Mouse (Mus musculus): ENCODE measurements around the gene Ackr2. TPM values are rescaled to one million over a fixed set of nuclear protein-coding genes. Genes with fewer than 3 reads are reported as not detected.

Gene Ackr2
- polyA plus RNA-seq, 1 experiment: 0.59 TPM

GRCm38 (mm10) chr9:121916102-121916501 lies 17.9 kb downstream of the Ackr2 start, which contains the start of gene Cyp8b1:
Gene Cyp8b1 (minus strand): TSS chr9:121916305.
- Histone ChIP-seq H3K36me3 (ENCODE audit: control insufficient read depth, insufficient read depth, low read length) (no peaks in the 10 kb centered on the region), H3K4me1 (ENCODE audit: control insufficient read depth, insufficient read depth, low read length) (no peaks in the 10 kb centered on the region), H3K4me3 (ENCODE audit: control insufficient read depth, low read depth, low read length) (no peak within 1 kb of the TSS), H3K27me3 (ENCODE audit: control insufficient read depth, insufficient read depth, low read length) (no peaks in the 10 kb centered on the region), H3K27ac (ENCODE audit: control insufficient read depth, insufficient read depth, low read depth, low read length) (no peak within 1 kb of the TSS)
- TF ChIP-seq POLR2A (IDR thresholded peaks at IDR 0.05; ENCODE audit: control insufficient read depth, low read depth, low read length) (no peak), CTCF (IDR thresholded peaks at IDR 0.05; ENCODE audit: control insufficient read depth, insufficient read depth, insufficient replicate concordance, low read depth, low read length) (no peak)

- Histone ChIP-seq H3K4me3 (ENCODE audit: control insufficient read depth, low read depth, low read length) (no peak overlapping the region), H3K4me1 (ENCODE audit: control insufficient read depth, insufficient read depth, low read length) (no peaks in the 10 kb centered on the region), H3K27ac (ENCODE audit: control insufficient read depth, insufficient read depth, low read depth, low read length) (no peak overlapping the region), H3K36me3 (ENCODE audit: control insufficient read depth, insufficient read depth, low read length) (no peaks in the 10 kb centered on the region), H3K27me3 (ENCODE audit: control insufficient read depth, insufficient read depth, low read length) (no peaks in the 10 kb centered on the region)
- no peak for TF ChIP-seq POLR2A (IDR thresholded peaks at IDR 0.05; ENCODE audit: control insufficient read depth, low read depth, low read length)
Observed at GRCm38 (mm10) chr9:121919027-121919501, 20.9 kb downstream of the Ackr2 start.

- H3K27me3 ChIP-seq (ENCODE audit: control insufficient read depth, insufficient read depth, low read length): no peaks in the 10 kb centered on the region
- no peak overlapping the region for H3K4me3 ChIP-seq (ENCODE audit: control insufficient read depth, low read depth, low read length)
- no peak overlapping the region for H3K27ac ChIP-seq (ENCODE audit: control insufficient read depth, insufficient read depth, low read depth, low read length)
- H3K4me1 ChIP-seq (ENCODE audit: control insufficient read depth, insufficient read depth, low read length): no peaks in the 10 kb centered on the region
- TF ChIP-seq CTCF (IDR thresholded peaks at IDR 0.05; ENCODE audit: control insufficient read depth, insufficient read depth, insufficient replicate concordance, low read depth, low read length) (no peak), POLR2A (IDR thresholded peaks at IDR 0.05; ENCODE audit: control insufficient read depth, low read depth, low read length) (no peak)
- H3K36me3 ChIP-seq (ENCODE audit: control insufficient read depth, insufficient read depth, low read length): no peaks in the 10 kb centered on the region
Observed at GRCm38 (mm10) chr9:121923443-121923842, 25.3 kb downstream of the Ackr2 start.

- Histone ChIP-seq H3K27ac (ENCODE audit: control insufficient read depth, insufficient read depth, low read depth, low read length) (no peak overlapping the region), H3K36me3 (ENCODE audit: control insufficient read depth, insufficient read depth, low read length) (no peaks in the 10 kb centered on the region), H3K27me3 (ENCODE audit: control insufficient read depth, insufficient read depth, low read length) (no peaks in the 10 kb centered on the region), H3K4me1 (ENCODE audit: control insufficient read depth, insufficient read depth, low read length) (no peaks in the 10 kb centered on the region), H3K4me3 (ENCODE audit: control insufficient read depth, low read depth, low read length) (no peak overlapping the region)
- TF ChIP-seq POLR2A (IDR thresholded peaks at IDR 0.05; ENCODE audit: control insufficient read depth, low read depth, low read length): no peak
- no peak for TF ChIP-seq CTCF (IDR thresholded peaks at IDR 0.05; ENCODE audit: control insufficient read depth, insufficient read depth, insufficient replicate concordance, low read depth, low read length)
Observed at GRCm38 (mm10) chr9:121923906-121924305, 25.8 kb downstream of the Ackr2 start.

GRCm38 (mm10) chr9:121924901-121925560 lies 26.9 kb downstream of the Ackr2 start:
- TF ChIP-seq CTCF (IDR thresholded peaks at IDR 0.05; ENCODE audit: control insufficient read depth, insufficient read depth, insufficient replicate concordance, low read depth, low read length): no peak
- TF ChIP-seq POLR2A (IDR thresholded peaks at IDR 0.05; ENCODE audit: control insufficient read depth, low read depth, low read length): no peak
- no peak overlapping the region for H3K4me3 ChIP-seq (ENCODE audit: control insufficient read depth, low read depth, low read length)
- H3K27me3 ChIP-seq (ENCODE audit: control insufficient read depth, insufficient read depth, low read length): no peaks in the 10 kb centered on the region
- H3K27ac ChIP-seq (ENCODE audit: control insufficient read depth, insufficient read depth, low read depth, low read length): no peak overlapping the region
- H3K36me3 ChIP-seq (ENCODE audit: control insufficient read depth, insufficient read depth, low read length): no peaks in the 10 kb centered on the region
- no peaks in the 10 kb centered on the region for H3K4me1 ChIP-seq (ENCODE audit: control insufficient read depth, insufficient read depth, low read length)

- Histone ChIP-seq H3K36me3 (ENCODE audit: control insufficient read depth, insufficient read depth, low read length) (no peaks in the 10 kb centered on the region), H3K27me3 (ENCODE audit: control insufficient read depth, insufficient read depth, low read length) (no peaks in the 10 kb centered on the region), H3K27ac (ENCODE audit: control insufficient read depth, insufficient read depth, low read depth, low read length) (no peak overlapping the region), H3K4me3 (ENCODE audit: control insufficient read depth, low read depth, low read length) (no peak overlapping the region), H3K4me1 (ENCODE audit: control insufficient read depth, insufficient read depth, low read length) (no peaks in the 10 kb centered on the region)
- TF ChIP-seq CTCF (IDR thresholded peaks at IDR 0.05; ENCODE audit: control insufficient read depth, insufficient read depth, insufficient replicate concordance, low read depth, low read length) (no peak), POLR2A (IDR thresholded peaks at IDR 0.05; ENCODE audit: control insufficient read depth, low read depth, low read length) (no peak)
Observed at GRCm38 (mm10) chr9:121925959-121926358, 27.8 kb downstream of the Ackr2 start.

GRCm38 (mm10) chr9:121926634-121927405 lies 28.7 kb downstream of the Ackr2 start:
- H3K4me1 ChIP-seq (ENCODE audit: control insufficient read depth, insufficient read depth, low read length): no peaks in the 10 kb centered on the region
- no peaks in the 10 kb centered on the region for H3K36me3 ChIP-seq (ENCODE audit: control insufficient read depth, insufficient read depth, low read length)
- no peak overlapping the region for H3K27ac ChIP-seq (ENCODE audit: control insufficient read depth, insufficient read depth, low read depth, low read length)
- H3K27me3 ChIP-seq (ENCODE audit: control insufficient read depth, insufficient read depth, low read length): no peaks in the 10 kb centered on the region
- TF ChIP-seq CTCF (IDR thresholded peaks at IDR 0.05; ENCODE audit: control insufficient read depth, insufficient read depth, insufficient replicate concordance, low read depth, low read length): no peak
- TF ChIP-seq POLR2A (IDR thresholded peaks at IDR 0.05; ENCODE audit: control insufficient read depth, low read depth, low read length): no peak
- no peak overlapping the region for H3K4me3 ChIP-seq (ENCODE audit: control insufficient read depth, low read depth, low read length)
